Mouse (Mus musculus): ENCODE data around the gene Slc8b1.

GRCm38 (mm10) chr5:120515451-120515850 lies 4.5 kb downstream of the Slc8b1 start:
- TF ChIP-seq POLR2AphosphoS2 (IDR thresholded peaks at IDR 0.05; ENCODE audit: insufficient read length, low read depth) (no peak), POLR2A (IDR thresholded peaks at IDR 0.05; ENCODE audit: insufficient read length, low read depth) (no peak), REST (IDR thresholded peaks at IDR 0.05; ENCODE audit: insufficient read depth, insufficient read length) (no peak), CEBPB (IDR thresholded peaks at IDR 0.05; ENCODE audit: insufficient read depth, poor library complexity, severe bottlenecking) (no peak), TCF12 (IDR thresholded peaks at IDR 0.05; ENCODE audit: insufficient read depth, poor library complexity, severe bottlenecking) (no peak), USF1 (IDR thresholded peaks at IDR 0.05; ENCODE audit: low read depth) (no peak), MYOD1 (IDR thresholded peaks at IDR 0.05; ENCODE audit: control insufficient read depth in 1 of 3, insufficient read length in 2 of 3, low read depth in 2 of 3) (no peak)
